Mouse (Mus musculus) CD4-positive, CD25-positive, alpha-beta regulatory T cell, adult 4 months (primary cell): ENCODE measurements around the gene Hsf5. TPM values are rescaled to one million over a fixed set of nuclear protein-coding genes. Genes with fewer than 3 reads are reported as not detected.

Experiments
- ATAC-seq: one replicate; pipeline ENCODE4 v1.8.0; 2017
- polyA plus RNA-seq, 2 experiments: library from polyadenylated mRNA; unstranded; fragments of 100-300 nt; shearing (Covaris generic); gene quantifications; one replicate each; pipeline ENCODE4 v1.2.1; 2017

Hsf5 gene
- polyA plus RNA-seq, 2 experiments from 2014 or later: 0.17 to 0.19 TPM

GRCm38 (mm10) chr11:87642865-87643264 lies 25.9 kb downstream of the Hsf5 start:
- no peak for ATAC-seq

DNA sequence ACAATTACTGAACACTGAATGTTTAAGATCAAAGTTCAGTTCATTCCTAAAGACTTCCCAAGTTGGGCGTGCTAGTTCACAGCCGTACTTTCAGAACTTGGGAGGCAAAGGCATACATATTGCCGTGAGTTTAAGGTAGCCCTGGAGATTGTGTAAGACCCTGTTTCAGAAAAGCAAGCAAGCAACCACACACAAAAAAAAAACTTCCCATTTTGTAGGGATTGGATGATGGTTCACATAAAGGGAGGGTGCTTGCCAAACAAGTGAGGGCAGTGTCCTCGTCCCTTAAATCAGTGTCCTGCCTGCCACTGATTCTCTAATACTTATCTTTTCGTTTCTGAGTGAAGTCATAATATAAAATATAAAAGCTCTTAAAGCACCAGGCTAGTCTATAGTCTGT lies 37.7 kb downstream of the Hsf5 start:
- no peak for ATAC-seq

DNA sequence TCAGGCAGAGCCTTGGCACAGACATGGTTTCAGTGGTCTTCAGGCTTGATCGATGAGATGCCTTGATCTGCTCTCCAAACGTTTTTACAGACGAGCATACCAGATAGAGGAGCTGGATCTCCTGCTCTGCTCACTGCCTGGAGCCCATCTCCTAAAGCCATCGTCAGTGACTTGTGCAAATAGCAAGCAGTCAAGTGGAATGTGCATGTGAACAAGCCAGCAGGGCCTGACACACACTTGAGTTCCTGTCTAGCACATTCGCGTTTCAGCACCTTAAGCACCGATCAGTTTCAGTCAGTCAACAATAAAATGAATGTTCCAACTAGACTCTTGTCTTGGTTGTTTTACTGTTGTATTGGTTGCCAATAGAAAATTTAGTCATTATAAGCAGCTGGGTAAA lies 42.3 kb downstream of the Hsf5 start:
- no peak for ATAC-seq

DNA sequence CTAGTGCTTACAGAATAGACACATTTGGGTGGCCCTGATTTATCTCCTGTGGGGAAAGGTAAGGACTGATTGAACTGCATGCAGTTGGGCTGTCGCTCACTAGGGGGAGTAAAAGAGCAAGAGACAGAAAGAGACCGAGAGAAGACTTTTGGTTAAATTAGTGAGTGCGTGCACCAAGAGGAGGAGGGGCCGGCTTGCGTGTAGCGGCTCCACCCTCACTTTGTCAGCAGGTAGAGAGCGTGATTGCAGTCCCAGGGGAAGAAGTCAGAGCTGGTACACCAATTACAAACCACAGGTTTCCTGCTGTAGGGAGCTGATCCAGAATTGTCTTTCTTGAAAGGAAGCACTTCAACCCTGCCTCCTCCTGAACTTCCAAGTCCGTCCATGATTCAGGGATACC lies 45.4 kb downstream of the Hsf5 start, which contains the start of gene Rnf43:
Gene Rnf43, plus strand, starts transcription at position 316 of the 400 bp plus-strand sequence.
- ATAC-seq: peak; percentile 99

GRCm38 (mm10) chr11:87662822-87663221 lies 45.9 kb downstream of the Hsf5 start:
- ATAC-seq: peak; percentile 8

DNA sequence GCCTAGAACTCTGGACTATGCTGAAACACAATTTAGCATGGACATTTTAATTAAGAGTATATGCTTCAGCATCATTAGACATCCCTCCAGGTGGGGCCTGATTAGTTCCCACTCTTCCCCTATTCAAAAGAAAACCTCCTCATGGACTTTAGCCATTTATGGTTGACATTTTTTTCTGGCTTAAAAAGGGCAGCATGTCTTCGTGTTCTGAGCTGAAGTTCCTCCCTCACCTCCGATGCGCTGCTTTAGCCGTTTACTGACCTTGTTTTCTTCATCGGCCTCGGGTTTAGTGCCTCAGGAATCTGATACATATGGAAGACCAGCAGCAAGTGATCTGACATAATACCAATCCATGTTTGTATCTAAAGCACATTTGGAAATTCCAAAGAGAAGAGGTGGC lies 47.0 kb downstream of the Hsf5 start:
- no peak for ATAC-seq

- no peak for ATAC-seq
Measured at GRCm38 (mm10) chr11:87664521-87664920, 47.6 kb downstream of the Hsf5 start.

DNA sequence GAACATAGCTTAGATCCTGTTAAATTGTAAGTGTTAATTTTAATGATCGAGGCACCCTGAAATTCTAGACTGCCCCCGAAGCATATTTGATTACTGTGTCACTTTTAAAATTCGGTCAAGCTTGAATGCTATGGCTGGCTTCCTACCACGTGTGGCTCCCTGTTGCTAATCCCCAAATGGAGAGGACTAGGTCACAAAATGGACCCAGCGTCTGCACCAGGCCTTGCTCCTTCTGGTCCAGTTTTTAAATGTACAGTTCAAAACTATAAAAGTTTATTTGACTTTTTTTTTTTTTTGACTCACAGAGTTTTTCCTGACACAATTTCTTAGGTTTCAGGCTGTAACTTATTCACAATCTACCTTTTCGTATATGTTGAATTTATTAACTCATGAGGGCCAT lies 48.3 kb downstream of the Hsf5 start:
- ATAC-seq: no peak

DNA sequence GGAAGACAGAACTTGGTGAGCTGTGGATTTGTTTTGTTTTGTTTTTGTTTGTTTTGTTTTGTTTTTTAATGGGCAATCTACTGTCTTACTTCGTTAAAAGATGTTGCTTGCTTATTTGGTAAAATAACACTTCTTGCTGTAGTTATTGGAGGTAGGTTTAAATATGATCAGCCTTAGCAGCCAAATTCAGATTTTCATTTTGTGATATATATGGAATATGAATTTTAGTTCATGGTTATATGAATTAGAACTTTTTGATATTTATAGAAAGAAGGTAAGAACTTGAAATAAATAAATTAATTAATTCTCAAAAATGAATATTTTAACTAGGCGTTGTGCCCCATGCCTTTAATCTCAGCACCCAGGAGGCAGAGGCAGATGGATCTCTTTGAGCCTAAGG lies 48.7 kb downstream of the Hsf5 start:
- ATAC-seq: no peak

DNA sequence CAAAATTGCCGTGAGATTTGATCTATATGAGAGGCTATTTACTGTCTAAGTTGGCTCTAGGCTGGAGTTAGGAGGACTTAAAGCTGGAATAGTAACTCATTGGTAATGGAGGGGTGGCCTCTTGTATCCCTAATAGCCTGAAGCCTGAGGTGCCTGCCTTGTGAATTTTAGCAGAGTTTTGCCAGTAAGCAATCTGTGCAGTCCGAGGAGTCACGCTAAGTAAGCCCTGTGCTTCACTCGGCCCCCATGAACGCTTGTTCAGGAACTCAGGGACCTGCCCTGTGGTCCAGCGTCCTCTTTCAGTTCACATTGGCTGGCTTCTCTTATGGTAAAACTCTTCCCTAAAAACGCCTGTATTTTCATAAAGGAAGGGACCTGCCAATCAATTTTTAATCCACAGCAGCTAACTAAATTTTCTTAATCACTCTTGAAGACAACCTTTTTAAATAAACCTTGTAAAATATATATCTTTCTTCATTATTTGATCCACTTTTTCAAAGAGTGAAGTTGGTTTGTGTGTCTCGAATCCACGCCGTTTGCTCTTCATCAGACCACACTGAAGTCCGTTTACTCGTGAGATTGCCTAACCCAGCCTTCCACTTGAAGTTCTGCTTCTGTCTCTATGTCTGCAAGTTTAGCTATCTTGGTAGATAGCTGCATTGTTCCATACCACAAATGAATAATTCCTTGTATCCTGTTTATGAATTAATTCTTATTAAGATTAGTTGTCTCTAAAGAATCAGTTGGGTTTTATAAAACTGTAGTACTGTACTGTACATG lies 49.5 kb downstream of the Hsf5 start:
- no peak for ATAC-seq

- no peak for ATAC-seq
Measured at GRCm38 (mm10) chr11:87667107-87668090, 50.4 kb downstream of the Hsf5 start.

DNA sequence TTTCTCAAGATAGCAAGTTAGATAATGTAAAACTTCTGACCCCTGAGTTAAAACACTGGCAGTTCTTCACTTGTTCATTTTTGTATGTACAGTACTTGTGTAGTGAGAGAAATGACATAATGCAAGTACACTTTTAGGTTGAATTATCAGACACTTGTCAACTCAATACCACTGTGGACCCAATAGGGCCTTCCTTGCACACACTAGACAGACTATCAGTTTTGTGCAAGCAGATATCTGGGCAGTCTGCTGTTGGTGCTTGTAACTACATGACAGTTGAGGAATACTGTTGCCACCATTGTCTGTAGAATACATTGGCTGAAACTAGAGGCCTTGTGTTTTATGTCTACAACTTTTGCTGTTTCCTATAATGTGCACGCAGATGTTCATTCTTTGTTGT lies 56.3 kb downstream of the Hsf5 start:
- ATAC-seq: no peak

DNA sequence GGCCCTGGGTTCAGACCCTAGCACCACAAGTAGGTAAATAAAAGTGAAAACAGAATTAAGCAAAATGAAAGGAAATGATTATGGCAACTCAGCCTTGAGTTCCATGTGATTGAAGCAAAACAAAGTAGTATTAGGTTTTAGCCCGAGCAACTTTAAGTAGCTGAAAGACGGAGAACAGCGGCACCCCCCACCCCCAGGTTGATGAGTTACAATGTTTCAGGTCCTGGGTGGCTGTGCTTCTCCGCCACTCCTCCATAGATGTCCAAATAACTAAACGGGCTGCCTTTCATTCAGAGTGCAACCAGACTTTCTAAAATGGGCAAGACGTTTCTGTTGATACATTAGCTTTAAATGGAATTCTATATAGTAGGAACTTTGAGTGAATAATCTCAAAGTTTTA lies 58.6 kb downstream of the Hsf5 start:
- no peak for ATAC-seq

- ATAC-seq: no peak
Measured at GRCm38 (mm10) chr11:87677756-87678155, 60.8 kb downstream of the Hsf5 start.

- no peak for ATAC-seq
Measured at GRCm38 (mm10) chr11:87678545-87678944, 61.6 kb downstream of the Hsf5 start.

GRCm38 (mm10) chr11:87678976-87679375 lies 62.0 kb downstream of the Hsf5 start:
- no peak for ATAC-seq

GRCm38 (mm10) chr11:87680786-87681185 lies 63.8 kb downstream of the Hsf5 start:
- ATAC-seq: no peak

- no peak for ATAC-seq
Measured at GRCm38 (mm10) chr11:87682096-87682495, 65.1 kb downstream of the Hsf5 start.

DNA sequence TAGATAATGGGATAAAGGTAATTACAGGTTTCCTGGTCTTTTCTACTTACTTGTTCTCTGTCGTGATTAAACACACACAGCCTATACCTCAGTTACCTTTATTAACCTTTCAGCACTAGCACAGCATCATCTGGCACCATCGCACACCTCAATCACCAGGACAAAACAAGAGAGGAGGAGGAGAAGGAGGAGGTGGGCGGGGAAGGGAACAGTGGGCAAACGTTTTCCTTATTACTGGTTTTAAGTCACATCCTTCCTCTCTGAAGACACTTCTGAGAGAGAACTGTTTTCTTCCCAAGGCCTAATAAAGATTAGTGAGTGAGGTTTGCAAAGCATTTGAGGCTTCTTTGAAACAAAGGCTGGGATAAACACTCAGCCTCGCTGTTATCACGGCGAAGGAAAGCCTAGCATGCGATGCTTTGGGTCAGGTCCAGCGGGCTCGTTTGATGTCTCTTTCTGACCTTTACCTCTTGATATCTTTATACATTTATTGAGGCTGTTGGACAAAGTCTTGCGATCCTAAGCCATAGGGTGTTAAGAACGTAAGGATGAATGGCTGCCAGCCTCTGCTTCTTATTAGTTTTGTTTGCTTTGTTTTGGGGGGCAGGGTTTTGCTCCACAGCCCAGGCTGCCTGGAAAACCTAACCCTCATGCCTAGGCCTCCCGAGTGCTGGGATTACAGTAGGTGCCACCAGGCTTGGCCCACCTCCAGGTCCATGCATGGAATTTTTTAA lies 66.0 kb downstream of the Hsf5 start:
- no peak for ATAC-seq

DNA sequence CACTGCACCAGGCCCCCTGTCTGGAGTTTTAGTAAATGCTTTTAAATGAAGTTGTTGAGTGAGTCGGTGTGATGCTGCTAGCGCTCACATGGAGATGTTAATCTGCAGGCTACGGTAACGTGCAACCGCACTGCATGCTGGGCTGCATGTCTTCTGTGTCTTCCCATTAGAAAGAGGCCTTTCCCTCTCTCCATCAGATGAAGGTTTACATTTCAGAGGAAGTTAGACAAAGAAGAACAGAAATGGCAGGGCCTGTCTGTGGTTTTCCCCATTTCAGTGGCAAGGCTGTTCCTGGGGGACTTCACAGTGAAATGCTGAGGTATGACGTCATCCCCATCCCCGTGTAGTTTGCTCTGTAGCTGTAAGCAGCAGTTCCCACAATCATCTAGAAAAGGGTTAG lies 69.4 kb downstream of the Hsf5 start:
- ATAC-seq: peak; percentile 61

DNA sequence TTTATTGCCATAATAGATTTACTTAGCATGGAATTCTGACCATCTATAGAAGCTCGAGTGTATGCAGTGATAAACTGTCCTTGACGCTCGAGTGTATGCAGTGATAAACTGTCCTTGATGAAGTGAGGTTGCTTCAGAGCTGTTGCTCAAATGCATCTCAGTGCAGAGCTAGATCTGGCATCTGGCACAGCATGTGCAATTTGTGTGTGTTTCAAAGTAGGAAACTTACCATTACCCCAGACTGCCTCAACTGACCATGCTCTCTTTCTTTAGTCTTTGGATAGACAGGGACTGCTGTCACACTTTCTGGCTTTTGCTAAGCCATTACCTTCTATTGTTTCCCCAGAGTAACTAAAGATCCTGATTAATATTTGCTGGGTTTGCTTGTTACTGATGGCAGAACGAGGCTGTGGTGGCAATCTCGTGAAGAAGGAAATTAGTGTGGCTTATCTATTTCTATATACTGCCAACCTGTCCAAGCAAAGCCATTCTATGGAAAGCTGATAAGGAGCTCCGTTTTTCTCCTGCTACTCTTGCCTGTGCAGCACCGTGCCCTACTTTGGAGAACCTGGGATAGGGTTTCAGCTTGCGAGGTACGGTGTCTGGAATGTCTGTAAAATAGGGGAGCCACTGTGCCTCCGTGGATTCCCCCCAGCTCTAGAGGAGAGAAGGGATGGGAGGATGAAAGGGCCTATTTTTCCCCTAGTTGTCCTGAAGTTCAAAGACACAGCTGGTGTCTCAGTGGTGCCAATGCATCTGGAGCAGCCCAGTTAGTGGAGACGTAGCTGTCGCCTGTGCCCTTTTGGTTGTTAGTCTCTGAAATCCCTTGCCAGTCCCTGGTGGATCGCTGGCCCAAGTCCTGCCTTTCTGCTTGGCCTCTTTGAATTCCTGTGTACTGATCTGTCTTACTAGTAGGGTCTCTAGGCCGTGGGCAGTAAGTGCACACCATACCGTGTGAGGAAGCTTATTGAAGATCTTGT lies 70.6 kb downstream of the Hsf5 start:
- ATAC-seq: no peak
